Mouse (Mus musculus) right cerebral cortex, postnatal 36 days (tissue): ENCODE results near the gene Slc16a9.
"Not testable (repeated sequence)": the region's sequence is repeated elsewhere in the genome, so short reads cannot be mapped to it uniquely, and the experiment has no call there.

Experiments used
- DNase-seq, 2 experiments: peaks; one replicate each; pipeline ENCODE4 v3.0.0; 2022; ENCODE audit warnings: low spot score in 2 of 2, mixed read lengths in 1 of 2

Gene Slc16a9

GRCm38 (mm10) chr10:70244921-70245558, at the start of gene Slc16a9:
TSS of gene Slc16a9 (plus strand) at chr10:70245100.
- peak in 1 of 2 experiments; percentile 7 for DNase-seq

- DNase-seq = no peak
These were observed 49.6 kb upstream of the Slc16a9 start for GRCm38 (mm10) chr10:70195279-70195678.

GRCm38 (mm10) chr10:70195786-70196185, 49.1 kb upstream of the Slc16a9 start:
- no peak for DNase-seq

GRCm38 (mm10) chr10:70196666-70197065, 48.2 kb upstream of the Slc16a9 start:
- no peak for DNase-seq

- DNase-seq = no peak
These were observed 47.3 kb upstream of the Slc16a9 start for GRCm38 (mm10) chr10:70197601-70198000.

- DNase-seq = no peak
These were observed 46.9 kb upstream of the Slc16a9 start for GRCm38 (mm10) chr10:70198012-70198411.

- DNase-seq = no peak
These were observed 45.9 kb upstream of the Slc16a9 start for GRCm38 (mm10) chr10:70198951-70199463.

GRCm38 (mm10) chr10:70199466-70200210, 45.3 kb upstream of the Slc16a9 start:
- no peak for DNase-seq

GRCm38 (mm10) chr10:70200889-70201500, 43.9 kb upstream of the Slc16a9 start:
- DNase-seq = no peak

GRCm38 (mm10) chr10:70204505-70205399, 40.1 kb upstream of the Slc16a9 start, which contains the start of gene Mrln:
TSS of gene Mrln (plus strand) at chr10:70204664.
- DNase-seq = no peak

- no peak for DNase-seq
These were observed 33.6 kb upstream of the Slc16a9 start for GRCm38 (mm10) chr10:70211281-70211680.

GRCm38 (mm10) chr10:70220971-70221370, 23.9 kb upstream of the Slc16a9 start:
- DNase-seq = no peak

- not testable (repeated sequence) for DNase-seq
These were observed 22.7 kb upstream of the Slc16a9 start for GRCm38 (mm10) chr10:70222231-70222630.

- no peak for DNase-seq
These were observed 20.3 kb upstream of the Slc16a9 start for GRCm38 (mm10) chr10:70224571-70224970.

GRCm38 (mm10) chr10:70225760-70226159, 19.1 kb upstream of the Slc16a9 start:
- DNase-seq = no peak

GRCm38 (mm10) chr10:70226608-70227007, 18.3 kb upstream of the Slc16a9 start:
- no peak for DNase-seq

- no peak for DNase-seq
These were observed 14.5 kb upstream of the Slc16a9 start for GRCm38 (mm10) chr10:70230352-70230751.

- DNase-seq = no peak
These were observed 7.0 kb upstream of the Slc16a9 start for GRCm38 (mm10) chr10:70237936-70238335.

- DNase-seq = no peak
These were observed 2.0 kb upstream of the Slc16a9 start for GRCm38 (mm10) chr10:70242751-70243444.

- DNase-seq = no peak
These were observed 652 bp downstream of the Slc16a9 start for GRCm38 (mm10) chr10:70245559-70245945.

- no peak for DNase-seq
These were observed 1.2 kb downstream of the Slc16a9 start for GRCm38 (mm10) chr10:70246076-70246475.
